Mouse (Mus musculus) A20 (cell line): ENCODE data around the gene Cerk.
"Not testable (repeated sequence)": the region's sequence is repeated elsewhere in the genome, so short reads cannot be mapped to it uniquely, and the experiment has no call there.

Experiments
- DNase-seq: peaks from one replicate; pipeline ENCODE4 v3.0.0-alpha.2; 2011; ENCODE audit warnings: low read depth, low spot score

Cerk gene

GRCm38 (mm10) chr15:86185689-86186569 lies at the start of gene Cerk:
Cerk (minus strand) TSS chr15:86186141.
- peak; percentile 83 for DNase-seq

GRCm38 (mm10) chr15:86234517-86235441 lies 48.8 kb upstream of the Cerk start:
- DNase-seq, result no peak

DNA sequence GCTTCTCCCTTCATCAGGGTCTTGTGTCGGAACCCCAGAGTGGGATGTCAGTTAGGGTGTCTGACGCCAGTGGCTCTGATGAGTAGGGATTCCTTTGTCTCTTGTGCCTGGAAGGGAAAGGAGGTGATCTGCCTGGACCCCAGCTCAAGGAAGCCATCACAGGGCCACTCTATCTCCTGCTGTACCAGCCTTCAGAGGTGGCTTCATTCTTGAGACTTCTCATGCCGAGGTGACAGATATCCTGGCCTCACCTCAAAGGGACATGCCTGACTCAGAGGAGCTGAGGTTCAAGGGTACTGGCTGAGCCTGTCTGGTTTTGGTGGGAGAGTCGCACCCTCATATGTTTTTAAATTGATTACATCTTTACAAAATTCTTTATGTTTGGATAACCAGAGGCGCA lies 48.1 kb upstream of the Cerk start:
- no peak for DNase-seq

- no peak for DNase-seq
These were observed 46.0 kb upstream of the Cerk start for GRCm38 (mm10) chr15:86231831-86232512.

GRCm38 (mm10) chr15:86231170-86231569 lies 45.2 kb upstream of the Cerk start:
- DNase-seq, result no peak

DNA sequence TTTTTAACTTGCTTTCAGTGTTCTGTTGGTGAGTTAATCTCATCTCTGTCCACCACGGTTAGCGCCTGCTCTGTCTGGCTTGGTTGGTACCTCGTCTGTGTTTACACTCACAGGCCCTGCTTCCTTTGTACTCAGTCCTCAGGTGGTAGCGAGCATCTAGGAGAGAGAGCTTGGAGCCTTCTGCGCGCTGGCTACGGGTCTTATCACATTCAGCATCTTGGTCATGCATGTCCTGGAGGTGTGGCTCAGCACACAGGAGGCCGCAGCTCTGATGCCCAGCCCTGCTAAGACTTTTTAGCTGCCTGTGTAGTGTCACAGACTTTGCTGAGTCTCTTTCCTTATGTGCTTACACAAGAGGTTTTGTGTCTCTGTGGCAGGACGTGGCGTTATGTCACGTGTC lies 43.7 kb upstream of the Cerk start:
- no peak for DNase-seq

DNA sequence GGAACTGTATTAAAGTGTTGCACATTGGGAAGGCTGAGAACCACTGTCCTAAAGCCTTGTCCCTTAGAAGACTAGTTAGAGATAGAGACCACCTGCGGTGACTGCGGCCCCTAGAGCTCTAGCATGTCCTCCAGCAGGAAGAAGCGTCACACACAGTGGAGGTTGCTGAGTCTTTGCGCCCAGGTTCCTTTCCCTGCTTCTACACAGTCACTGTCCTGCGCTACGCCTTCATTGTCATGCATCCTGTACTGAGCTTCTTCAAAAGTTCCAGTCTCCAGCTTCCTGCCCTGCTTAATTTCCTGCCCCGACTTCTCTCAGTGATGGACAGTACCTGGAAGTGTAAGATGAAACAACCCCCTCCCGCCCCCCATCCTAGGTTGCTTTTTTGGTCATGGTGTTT lies 43.1 kb upstream of the Cerk start:
- no peak for DNase-seq

DNA sequence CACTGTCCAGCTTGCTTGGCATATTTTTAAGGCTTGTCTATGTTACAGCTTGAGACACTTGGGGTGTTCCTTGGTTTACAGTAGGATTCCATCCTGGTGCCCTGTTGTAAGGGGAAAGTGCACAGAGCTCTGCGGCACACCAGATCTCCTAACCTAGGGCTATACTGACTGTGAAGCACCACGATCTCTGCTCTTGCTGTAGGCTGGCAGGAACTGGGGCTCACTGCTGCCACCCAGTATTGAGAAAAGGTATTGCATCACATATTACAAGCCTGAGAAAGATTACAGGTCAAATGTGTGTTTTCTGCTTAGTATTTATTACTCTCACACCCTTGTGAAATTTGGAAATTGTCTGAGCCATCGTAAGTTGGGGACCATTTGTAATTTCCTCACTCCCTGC lies 42.2 kb upstream of the Cerk start:
- peak; percentile 68 for DNase-seq

DNA sequence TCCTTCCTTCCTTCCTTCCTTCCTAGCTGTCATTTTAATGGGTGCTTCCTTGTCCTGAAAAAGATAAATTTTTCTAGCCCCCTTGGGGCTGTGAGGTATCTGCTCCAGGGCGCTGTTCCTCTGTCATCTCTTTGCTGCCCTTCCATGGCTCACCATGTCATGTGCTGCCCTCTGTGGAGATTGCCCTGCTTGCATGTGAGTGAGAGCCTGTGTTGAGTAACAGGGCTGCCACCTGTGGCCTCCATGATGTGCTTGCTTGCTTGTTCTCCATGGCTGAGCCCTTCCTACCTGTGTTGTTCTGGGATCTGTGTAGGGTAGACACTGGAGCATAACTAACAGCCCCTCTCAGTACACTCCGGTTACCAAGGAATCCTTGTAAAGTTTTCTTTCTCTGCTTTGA lies 41.0 kb upstream of the Cerk start:
- no peak for DNase-seq

DNA sequence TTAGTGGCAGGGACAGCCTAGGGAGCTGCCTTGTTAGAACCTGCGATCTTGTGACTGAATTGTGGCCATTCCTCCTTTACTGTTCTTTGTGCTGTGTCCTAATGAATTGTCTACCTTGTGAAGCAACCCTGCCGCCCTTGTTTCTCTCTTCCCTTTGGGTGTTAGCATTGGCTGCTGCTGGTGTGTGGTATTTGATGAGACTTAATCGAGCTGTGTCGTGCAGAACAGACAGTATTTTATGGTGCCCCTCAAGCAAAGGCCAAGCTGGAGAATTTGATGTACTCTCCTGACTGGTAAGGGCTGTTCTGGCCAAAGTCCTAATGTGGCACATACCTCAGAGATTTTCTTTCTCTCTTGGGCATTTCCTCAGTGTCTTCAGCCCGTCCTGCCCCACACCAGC lies 40.3 kb upstream of the Cerk start:
- no peak for DNase-seq

GRCm38 (mm10) chr15:86224972-86225551 lies 39.1 kb upstream of the Cerk start:
- peak; percentile 40 for DNase-seq

GRCm38 (mm10) chr15:86221901-86222300 lies 36.0 kb upstream of the Cerk start:
- not testable (repeated sequence) for DNase-seq

GRCm38 (mm10) chr15:86221369-86221768 lies 35.4 kb upstream of the Cerk start:
- DNase-seq, result no peak

- DNase-seq, result no peak
These were observed 34.8 kb upstream of the Cerk start for GRCm38 (mm10) chr15:86220715-86221114.

- no peak for DNase-seq
These were observed 34.3 kb upstream of the Cerk start for GRCm38 (mm10) chr15:86220229-86220630.

DNA sequence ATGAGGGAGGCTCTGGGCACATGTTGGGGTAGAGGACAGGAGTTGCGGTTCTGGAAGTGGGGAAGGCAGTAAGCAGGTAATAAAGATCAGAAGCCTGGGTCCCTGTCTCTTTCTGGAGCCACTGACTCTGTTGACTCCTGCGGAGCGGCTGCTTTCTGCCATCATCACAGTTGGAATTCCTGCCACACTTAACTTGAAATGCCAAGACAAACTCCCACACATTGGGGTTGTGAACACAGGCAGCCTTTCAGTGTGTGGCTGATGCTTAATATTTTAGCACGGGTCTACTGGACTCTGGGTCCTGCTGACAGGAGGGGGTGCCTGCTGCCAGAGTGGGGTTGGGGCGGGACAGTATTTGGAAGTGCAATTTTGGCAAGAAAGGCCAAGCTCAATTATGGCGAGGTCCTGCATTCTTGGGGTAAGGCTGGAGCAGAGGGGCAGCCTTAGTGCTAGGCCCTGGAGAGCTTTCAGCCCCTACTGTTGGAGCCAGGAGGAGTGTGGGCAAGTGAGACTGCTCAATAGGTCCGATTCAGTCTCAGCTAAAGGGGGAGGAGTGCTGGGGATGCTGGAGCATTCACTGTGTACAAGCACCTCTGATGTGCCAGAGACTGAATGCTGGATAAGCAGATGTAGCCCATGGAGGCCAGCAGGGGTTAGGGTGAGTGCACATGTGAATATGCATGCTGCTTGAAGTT lies 33.7 kb upstream of the Cerk start:
- no peak for DNase-seq

DNA sequence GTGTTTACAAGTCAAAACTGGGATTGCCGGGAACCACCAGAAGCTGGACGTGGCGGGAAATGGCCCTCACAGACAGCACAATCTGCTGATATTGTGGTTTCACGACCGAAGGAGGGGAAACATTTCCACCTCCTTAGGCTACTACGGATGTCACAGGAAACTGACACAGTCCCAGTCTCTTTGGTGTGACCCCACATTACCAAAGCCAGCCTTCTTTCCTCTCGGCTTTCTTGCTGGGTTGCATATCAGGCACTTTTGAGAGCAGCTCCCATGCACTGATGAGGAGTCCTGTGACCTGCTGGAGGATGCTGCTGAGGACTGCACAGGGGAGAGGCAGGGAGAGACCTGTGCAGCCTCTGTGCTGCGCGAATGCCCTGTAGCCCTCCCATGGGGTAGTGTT lies 30.7 kb upstream of the Cerk start:
- DNase-seq, result not testable (repeated sequence)

DNA sequence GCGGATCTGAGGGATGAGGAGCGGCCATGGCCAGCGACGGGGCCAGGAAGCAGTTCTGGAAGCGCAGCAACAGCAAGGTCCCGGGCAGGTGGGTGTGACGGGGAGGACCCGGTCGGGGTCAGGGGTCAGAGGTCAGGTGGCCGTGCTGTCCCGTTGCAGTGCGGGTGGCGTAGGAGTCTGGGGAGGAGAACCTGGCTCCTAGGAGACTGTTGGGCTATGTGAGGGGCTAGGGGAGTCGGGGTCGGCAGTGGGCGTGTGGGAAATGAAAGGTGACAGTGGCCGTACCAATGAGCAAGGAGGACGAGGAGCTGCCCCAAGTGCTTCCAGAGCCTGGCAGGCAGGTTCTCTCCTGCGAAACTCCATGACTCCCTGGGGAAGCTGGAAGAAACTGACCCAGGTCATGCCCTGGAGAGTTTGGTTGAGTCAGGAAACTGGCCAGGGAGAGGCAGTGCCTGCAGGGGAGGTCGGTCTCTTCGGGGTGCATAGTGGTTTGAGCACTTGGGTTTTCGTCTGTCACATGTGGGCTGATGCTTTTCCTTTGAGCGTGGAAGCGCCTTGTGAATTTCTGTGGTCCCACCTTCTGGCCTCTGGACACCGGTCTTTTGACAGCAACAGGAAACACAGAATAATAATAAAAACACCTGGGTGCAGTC lies 28.7 kb upstream of the Cerk start:
- no peak for DNase-seq

- DNase-seq, result peak; percentile 96
These were observed 28.0 kb upstream of the Cerk start, which contains the start of gene Tbc1d22a for GRCm38 (mm10) chr15:86213753-86214548. Tbc1d22a (plus strand) TSS chr15:86214459.
